Mouse (Mus musculus) brain, embryonic 14.5 days (tissue): ENCODE results near the gene Prrg4.

ENCODE experiments used
- CTCF ChIP-seq: fragments of 200-500 bp; IDR thresholded peaks from 2 replicates; pipeline ENCODE4 v1.5.1; 2012; ENCODE audit warnings: inconsistent platforms, mild to moderate bottlenecking, moderate library complexity, borderline replicate concordance; ENCODE audit not compliant: insufficient read depth, insufficient read length; ENCODE audit errors: extremely low read depth
- POLR2A ChIP-seq: fragments of 200-500 bp; IDR thresholded peaks from 2 replicates; pipeline ENCODE4 v1.6.1; 2012; ENCODE audit warnings: mild to moderate bottlenecking, inconsistent platforms, borderline replicate concordance; ENCODE audit not compliant: poor library complexity, insufficient read depth, insufficient read length, severe bottlenecking; ENCODE audit errors: extremely low read depth

GRCm38 (mm10) chr2:104842559-104842958 is 7.1 kb downstream of the Prrg4 start:
- TF ChIP-seq CTCF: no peak
- no peak for TF ChIP-seq POLR2A
